Mouse (Mus musculus) megakaryocyte, embryonic 14.5 days (primary cell): Measurements from ENCODE around the gene Lmtk2. TPM values are rescaled to one million over a fixed set of nuclear protein-coding genes. Genes with fewer than 3 reads are reported as not detected.

ENCODE experiments used
- H3K27me3 ChIP-seq: replicated peaks from 2 replicates; pipeline ENCODE3; 2012; ENCODE audit warnings: inconsistent platforms
- H3K36me3 ChIP-seq: replicated peaks from 2 replicates; pipeline ENCODE3; 2012; ENCODE audit warnings: low read length, inconsistent platforms, mixed read lengths
- H3K4me1 ChIP-seq: 2 replicates; pipeline ENCODE4 v1.6.1; 2012; ENCODE audit warnings: inconsistent platforms
- H3K4me3 ChIP-seq: replicated peaks from 2 replicates; pipeline ENCODE3; 2012; ENCODE audit warnings: moderate library complexity, mild to moderate bottlenecking, inconsistent platforms
- H3K9me3 ChIP-seq: 2 replicates; pipeline ENCODE4 v1.6.1; 2012; ENCODE audit warnings: inconsistent platforms
- FLI1 ChIP-seq: IDR thresholded peaks from 2 replicates; pipeline ENCODE4 v1.6.1; 2012; ENCODE audit warnings: low read length, inconsistent platforms, mixed read lengths
- GATA1 ChIP-seq: IDR thresholded peaks from 3 replicates; pipeline ENCODE4 v1.6.1; 2012; ENCODE audit warnings: mixed read lengths, low read length, inconsistent platforms, borderline replicate concordance
- polyA plus RNA-seq: library from polyadenylated mRNA; stranded (reverse); fragments of >175 nt; gene quantifications from 2 replicates; pipeline ENCODE4 v1.2.3, GENCODE M21; 2012; ENCODE audit warnings: low replicate concordance; ENCODE audit not compliant: insufficient read depth

Gene Lmtk2
- polyA plus RNA-seq, 1 experiment = 2.0 TPM

GRCm38 (mm10) chr5:144204911-144205310 lies 104.7 kb downstream of the Lmtk2 start:
- Histone ChIP-seq H3K36me3 (peaks cover 21% of the 10 kb centered on the region), H3K4me3 (no peak overlapping the region), H3K27me3 (peaks cover 6% of the 10 kb centered on the region), H3K4me1 (no peaks in the 10 kb centered on the region), H3K9me3 (peaks cover 25% of the 10 kb centered on the region)
- no peak for TF ChIP-seq FLI1
- no peak for TF ChIP-seq GATA1

- peaks cover 28% of the 10 kb centered on the region for H3K36me3 ChIP-seq
- peaks cover 31% of the 10 kb centered on the region for H3K9me3 ChIP-seq
- peaks cover 3% of the 10 kb centered on the region for H3K27me3 ChIP-seq
- H3K4me1 ChIP-seq = no peaks in the 10 kb centered on the region
- H3K4me3 ChIP-seq = no peak overlapping the region
- TF ChIP-seq GATA1 (no peak), FLI1 (no peak)
Measured at GRCm38 (mm10) chr5:144206069-144206468, 105.8 kb downstream of the Lmtk2 start.

GRCm38 (mm10) chr5:144207478-144207877 lies 107.2 kb downstream of the Lmtk2 start:
- Histone ChIP-seq H3K4me3 (no peak overlapping the region), H3K36me3 (peaks cover 31% of the 10 kb centered on the region), H3K27me3 (peaks cover 6% of the 10 kb centered on the region)

GRCm38 (mm10) chr5:144214453-144214852 lies 114.2 kb downstream of the Lmtk2 start:
- peaks cover 16% of the 10 kb centered on the region for H3K9me3 ChIP-seq
- H3K27me3 ChIP-seq = peaks cover 6% of the 10 kb centered on the region
- no peak for TF ChIP-seq FLI1
- no peak for TF ChIP-seq GATA1
- H3K4me1 ChIP-seq = peaks cover 29% of the 10 kb centered on the region
- peaks cover 18% of the 10 kb centered on the region for H3K36me3 ChIP-seq
- H3K4me3 ChIP-seq = no peak overlapping the region

More at GRCm38 (mm10) chr5:144207478-144207877, 107.2 kb downstream of the Lmtk2 start:
- H3K9me3 ChIP-seq = peaks cover 26% of the 10 kb centered on the region
- TF ChIP-seq GATA1 (no peak), FLI1 (no peak)
- no peaks in the 10 kb centered on the region for H3K4me1 ChIP-seq

DNA sequence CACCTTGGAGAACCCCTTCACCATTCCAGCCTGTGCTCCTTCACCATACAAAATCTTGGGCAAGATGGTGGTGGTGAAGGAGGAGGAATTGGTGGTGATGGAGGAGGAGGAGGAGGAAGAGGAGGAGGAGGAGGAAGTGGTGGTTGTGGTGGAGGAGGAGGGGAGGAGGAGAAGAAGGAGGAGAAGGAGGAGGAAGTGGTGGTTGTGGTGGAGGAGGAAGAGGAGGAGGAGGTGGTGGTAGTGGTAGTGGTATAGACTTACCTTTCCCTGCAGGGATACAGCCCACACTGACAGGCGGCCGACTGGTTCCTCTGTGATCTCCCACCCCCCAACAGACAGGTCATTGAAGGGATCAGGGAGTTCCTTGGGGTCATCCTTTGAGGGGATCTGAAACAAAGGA lies 115.8 kb downstream of the Lmtk2 start:
- Histone ChIP-seq H3K9me3 (0 out of 2 replicates have a peak, but pooled peaks cover 5% of the 10 kb centered on the region), H3K27me3 (peaks cover 6% of the 10 kb centered on the region), H3K4me3 (peak overlapping the region; percentile 47), H3K36me3 (peaks cover 6% of the 10 kb centered on the region), H3K4me1 (peaks cover 36% of the 10 kb centered on the region)
- TF ChIP-seq FLI1 (no peak), GATA1 (no peak)

GRCm38 (mm10) chr5:144218061-144218460 lies 117.8 kb downstream of the Lmtk2 start:
- H3K4me1 ChIP-seq = peaks cover 57% of the 10 kb centered on the region
- TF ChIP-seq FLI1 (no peak), GATA1 (no peak)
- H3K36me3 ChIP-seq = no peaks in the 10 kb centered on the region

GRCm38 (mm10) chr5:144219306-144219705 lies 119.1 kb downstream of the Lmtk2 start:
- Histone ChIP-seq H3K36me3 (no peaks in the 10 kb centered on the region), H3K27me3 (peaks cover 11% of the 10 kb centered on the region), H3K4me3 (no peak overlapping the region), H3K9me3 (no peaks in the 10 kb centered on the region), H3K4me1 (peaks cover 69% of the 10 kb centered on the region)
- TF ChIP-seq GATA1 (no peak), FLI1 (no peak)

More at GRCm38 (mm10) chr5:144218061-144218460, 117.8 kb downstream of the Lmtk2 start:
- Histone ChIP-seq H3K27me3 (peaks cover 7% of the 10 kb centered on the region), H3K9me3 (no peaks in the 10 kb centered on the region), H3K4me3 (no peak overlapping the region)

DNA sequence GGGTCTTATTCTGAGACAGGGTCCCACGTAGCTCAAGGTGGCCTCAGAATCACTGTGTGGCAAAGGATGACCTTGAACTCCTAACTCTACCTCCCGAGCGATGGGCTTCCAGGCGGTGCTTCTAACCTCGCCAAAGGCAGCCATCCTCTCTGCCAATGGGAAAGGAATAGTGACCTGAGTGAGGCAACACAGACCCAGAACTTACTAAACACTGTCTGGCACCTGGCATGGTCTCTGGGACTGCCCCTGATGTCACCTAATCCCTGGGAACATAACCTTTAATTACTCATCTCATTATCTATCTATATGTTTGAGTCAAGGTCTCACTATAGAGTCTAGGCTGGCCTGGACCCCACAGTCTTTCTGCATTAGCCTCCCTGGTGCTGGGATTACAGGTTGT lies 119.7 kb downstream of the Lmtk2 start:
- H3K9me3 ChIP-seq = no peaks in the 10 kb centered on the region
- H3K36me3 ChIP-seq = no peaks in the 10 kb centered on the region
- no peak overlapping the region for H3K4me3 ChIP-seq
- H3K27me3 ChIP-seq = peaks cover 16% of the 10 kb centered on the region
- peaks cover 66% of the 10 kb centered on the region for H3K4me1 ChIP-seq
- TF ChIP-seq FLI1 (no peak), GATA1 (no peak)

DNA sequence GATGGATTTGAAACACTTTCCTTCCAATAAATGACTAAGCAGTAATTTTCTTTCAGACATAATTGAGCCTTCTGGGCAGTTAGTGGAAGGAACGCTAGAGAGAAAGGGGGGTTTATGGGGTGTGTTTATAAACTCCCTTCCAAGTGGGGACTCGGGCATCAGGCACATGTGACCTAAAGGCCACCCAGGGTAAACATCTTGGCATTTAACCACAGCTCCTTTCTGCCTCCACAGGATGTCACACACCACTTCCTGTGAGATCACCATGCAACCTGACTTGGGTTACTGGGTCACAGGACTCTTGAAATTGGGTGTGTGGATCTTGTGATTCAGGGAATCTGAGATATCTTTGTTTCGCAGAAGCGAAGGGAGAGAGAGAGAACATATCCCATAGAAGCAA lies 121.1 kb downstream of the Lmtk2 start:
- TF ChIP-seq FLI1 (no peak), GATA1 (no peak)
- H3K27me3 ChIP-seq = peaks cover 17% of the 10 kb centered on the region
- H3K4me1 ChIP-seq = peaks cover 55% of the 10 kb centered on the region
- no peak overlapping the region for H3K4me3 ChIP-seq
- H3K36me3 ChIP-seq = no peaks in the 10 kb centered on the region
- H3K9me3 ChIP-seq = no peaks in the 10 kb centered on the region

- no peaks in the 10 kb centered on the region for H3K36me3 ChIP-seq
- H3K4me1 ChIP-seq = peaks cover 49% of the 10 kb centered on the region
- H3K9me3 ChIP-seq = peaks cover 5% of the 10 kb centered on the region; the same call in 1 of the 2 replicates
Measured at GRCm38 (mm10) chr5:144222811-144223502, 122.7 kb downstream of the Lmtk2 start.

DNA sequence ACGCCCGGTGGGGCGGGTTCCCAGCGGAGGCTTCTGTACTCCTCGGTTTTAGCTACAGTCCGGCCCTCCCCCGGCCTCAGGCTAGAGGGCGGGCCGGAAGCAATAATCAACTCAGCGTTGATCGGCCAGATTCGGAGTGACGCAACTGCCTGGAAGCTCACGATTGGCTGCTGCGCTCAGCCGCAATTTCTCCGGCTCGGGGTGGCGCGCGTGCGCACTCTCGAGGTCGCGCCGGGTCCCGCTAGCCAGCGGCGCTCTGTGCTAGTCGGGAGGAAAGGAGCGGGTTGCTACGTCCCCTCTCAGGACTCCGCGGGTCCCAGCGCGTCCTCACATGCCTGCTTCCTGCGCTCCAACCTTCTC lies 123.2 kb downstream of the Lmtk2 start, which contains the start of gene Tecpr1:
Gene Tecpr1 (minus strand): TSS at position 113 of the 360 bp plus-strand sequence.
- H3K4me3 ChIP-seq = peak within 1 kb of the TSS; percentile 95
- peaks cover 49% of the 10 kb centered on the region for H3K4me1 ChIP-seq
- no peaks in the 10 kb centered on the region for H3K36me3 ChIP-seq
- peaks cover 17% of the 10 kb centered on the region for H3K27me3 ChIP-seq
- no peak for TF ChIP-seq FLI1
- TF ChIP-seq GATA1 = no peak
- H3K9me3 ChIP-seq = peaks cover 5% of the 10 kb centered on the region; the same call in 1 of the 2 replicates

More at GRCm38 (mm10) chr5:144222811-144223502, 122.7 kb downstream of the Lmtk2 start:
- TF ChIP-seq GATA1 = no peak
- TF ChIP-seq FLI1 = no peak
- Histone ChIP-seq H3K4me3 (peak overlapping the region; percentile 95), H3K27me3 (peaks cover 15% of the 10 kb centered on the region)
